Mouse (Mus musculus) forebrain, embryonic 13.5 days (tissue): ENCODE results near the gene Spns3. TPM values are rescaled to one million over a fixed set of nuclear protein-coding genes. Genes with fewer than 3 reads are reported as not detected.

Experiments used
- ATAC-seq: fragments of 200-750 bp; cut with Nextera tagmentation; 2 replicates; pipeline ENCODE4 v1.8.0; 2017
- H3K27ac ChIP-seq: fragments of 300-500 bp; sonication (generic); 2 replicates; pipeline ENCODE4 v1.5.1; 2015; ENCODE audit warnings: inconsistent platforms, mild to moderate bottlenecking, moderate library complexity
- H3K27me3 ChIP-seq: fragments of 300-500 bp; sonication (generic); 2 replicates; pipeline ENCODE4 v1.6.1; 2015; ENCODE audit warnings: mild to moderate bottlenecking, inconsistent platforms
- H3K36me3 ChIP-seq: fragments of 300-500 bp; sonication (generic); 2 replicates; pipeline ENCODE4 v1.6.1; 2015; ENCODE audit warnings: mild to moderate bottlenecking, inconsistent platforms; ENCODE audit not compliant: poor library complexity, severe bottlenecking
- H3K4me1 ChIP-seq: fragments of 300-500 bp; sonication (generic); 2 replicates; pipeline ENCODE4 v1.6.1; 2015; ENCODE audit warnings: inconsistent platforms
- H3K4me2 ChIP-seq: fragments of 300-500 bp; sonication (generic); 2 replicates; pipeline ENCODE4 v1.6.1; 2015; ENCODE audit warnings: inconsistent platforms, mild to moderate bottlenecking, moderate library complexity
- H3K4me3 ChIP-seq: fragments of 300-500 bp; sonication (generic); 2 replicates; pipeline ENCODE4 v1.5.1; 2015; ENCODE audit warnings: mild to moderate bottlenecking, inconsistent platforms
- H3K9ac ChIP-seq: fragments of 300-500 bp; sonication (generic); 2 replicates; pipeline ENCODE4 v1.6.1; 2015; ENCODE audit warnings: mild to moderate bottlenecking, inconsistent platforms
- H3K9me3 ChIP-seq: fragments of 300-500 bp; sonication (generic); replicated peaks from 2 replicates; pipeline ENCODE4 v1.6.1; 2016; ENCODE audit warnings: inconsistent platforms
- WGBS: fragments of 180-500 bp; shearing (Covaris S2); methylation state at CpG from one replicate; pipeline ENCODE4 v1.1.7; 2015; 5-methylcytosine and 5-hydroxymethylcytosine counted together
- polyA plus RNA-seq: library from polyadenylated mRNA; unstranded; fragments of >200 nt; fragmentation: Nextera tagmentation; extraction: Ambion mirVana; gene quantifications from 2 replicates; pipeline ENCODE4 v1.2.1, GENCODE M21; 2015

The Spns3 gene
- polyA plus RNA-seq, 1 experiment from 2014 or later: not detected

DNA sequence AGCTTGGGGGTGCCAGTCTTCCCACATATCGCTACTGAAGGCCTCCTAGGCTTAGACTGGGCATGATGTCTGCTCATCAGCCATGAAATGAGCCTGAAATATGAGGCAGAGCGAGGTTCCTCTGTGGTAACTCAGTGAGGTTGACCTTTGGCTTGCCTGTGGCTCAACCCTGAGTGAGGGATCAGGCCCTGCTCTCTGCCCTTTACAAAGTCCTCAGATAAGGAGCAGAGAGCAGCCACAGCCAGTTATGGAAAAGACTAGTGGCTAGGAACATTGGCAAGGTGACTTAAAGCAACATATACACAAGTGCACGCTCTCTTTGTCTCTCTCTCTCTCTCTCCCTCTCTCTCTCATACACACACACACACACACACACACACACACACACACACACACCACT is 75.4 kb downstream of the Spns3 start:
- no peak overlapping the region for H3K4me2 ChIP-seq
- WGBS: 83% methylated on average over 3 of the region's 3 CpGs
- ATAC-seq: no peak
- no peak overlapping the region for H3K9ac ChIP-seq
- no peak overlapping the region for H3K4me3 ChIP-seq
- no peaks in the 10 kb centered on the region for H3K27me3 ChIP-seq
- no peaks in the 10 kb centered on the region for H3K4me1 ChIP-seq
- H3K36me3 ChIP-seq: peaks cover 4% of the 10 kb centered on the region; the same call in 1 of the 2 replicates
- no peaks in the 10 kb centered on the region for H3K9me3 ChIP-seq
- H3K27ac ChIP-seq: no peak overlapping the region

GRCm38 (mm10) chr11:72473540-72473939 is 76.8 kb downstream of the Spns3 start:
- 89% methylated on average over 4 of the region's 4 CpGs for WGBS
- H3K36me3 ChIP-seq: peaks cover 4% of the 10 kb centered on the region; the same call in 1 of the 2 replicates
- no peaks in the 10 kb centered on the region for H3K9me3 ChIP-seq
- H3K9ac ChIP-seq: no peak overlapping the region
- H3K4me1 ChIP-seq: peaks cover 10% of the 10 kb centered on the region
- H3K27ac ChIP-seq: no peak overlapping the region
- ATAC-seq: no peak
- H3K27me3 ChIP-seq: no peaks in the 10 kb centered on the region
- H3K4me3 ChIP-seq: no peak overlapping the region
- no peak overlapping the region for H3K4me2 ChIP-seq

- Histone ChIP-seq H3K4me2 (no peak overlapping the region), H3K9me3 (no peaks in the 10 kb centered on the region), H3K27ac (no peak overlapping the region), H3K27me3 (no peaks in the 10 kb centered on the region), H3K36me3 (peaks cover 4% of the 10 kb centered on the region; the same call in 1 of the 2 replicates), H3K4me3 (no peak overlapping the region), H3K4me1 (peaks cover 10% of the 10 kb centered on the region), H3K9ac (no peak overlapping the region)
- no peak for ATAC-seq
- 82% methylated on average over 6 of the region's 6 CpGs for WGBS
Measured at GRCm38 (mm10) chr11:72471381-72471780, 78.9 kb downstream of the Spns3 start.

GRCm38 (mm10) chr11:72470004-72470403 is 80.3 kb downstream of the Spns3 start:
- 73% methylated on average over 4 of the region's 4 CpGs for WGBS
- H3K4me1 ChIP-seq: peaks cover 12% of the 10 kb centered on the region

DNA sequence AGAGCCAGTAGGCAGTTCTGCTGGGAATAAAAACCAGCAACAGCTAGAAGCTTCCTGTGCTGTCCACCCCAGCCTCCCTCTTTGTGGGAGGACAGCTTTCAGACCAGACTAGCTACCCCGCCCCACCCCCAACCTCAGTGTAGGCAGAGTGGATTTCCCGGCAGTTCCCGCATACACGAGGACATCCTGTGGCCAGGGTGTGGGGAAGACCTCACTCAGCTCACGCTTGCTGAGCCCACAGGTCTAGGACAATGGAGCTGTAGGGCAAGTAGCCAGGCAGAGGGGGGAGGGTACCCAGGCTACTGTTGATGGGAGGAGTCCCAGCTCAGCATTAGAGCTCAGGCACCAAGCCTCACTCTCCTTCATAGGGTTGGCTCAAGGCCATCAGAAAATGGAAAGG is 81.1 kb downstream of the Spns3 start:
- H3K4me3 ChIP-seq: no peak overlapping the region
- peaks cover 4% of the 10 kb centered on the region; the same call in 1 of the 2 replicates for H3K36me3 ChIP-seq
- 19% methylated on average over 5 of the region's 5 CpGs for WGBS
- ATAC-seq: peak; percentile 70
- H3K4me2 ChIP-seq: no peak overlapping the region
- H3K4me1 ChIP-seq: peaks cover 14% of the 10 kb centered on the region
- no peaks in the 10 kb centered on the region for H3K27me3 ChIP-seq
- no peak overlapping the region for H3K27ac ChIP-seq
- no peak overlapping the region for H3K9ac ChIP-seq
- no peaks in the 10 kb centered on the region for H3K9me3 ChIP-seq

More at GRCm38 (mm10) chr11:72470004-72470403, 80.3 kb downstream of the Spns3 start:
- Histone ChIP-seq H3K9me3 (no peaks in the 10 kb centered on the region), H3K36me3 (peaks cover 4% of the 10 kb centered on the region; the same call in 1 of the 2 replicates), H3K9ac (no peak overlapping the region), H3K4me2 (no peak overlapping the region), H3K27me3 (no peaks in the 10 kb centered on the region), H3K27ac (no peak overlapping the region), H3K4me3 (no peak overlapping the region)
- ATAC-seq: no peak

- Histone ChIP-seq H3K4me1 (peaks cover 14% of the 10 kb centered on the region), H3K27me3 (no peaks in the 10 kb centered on the region), H3K4me2 (no peak overlapping the region), H3K27ac (no peak overlapping the region), H3K36me3 (0 out of 2 replicates have a peak, but pooled peaks cover 4% of the 10 kb centered on the region), H3K9ac (no peak overlapping the region), H3K4me3 (no peak overlapping the region), H3K9me3 (no peaks in the 10 kb centered on the region)
- ATAC-seq: no peak
- WGBS: 75% methylated on average over 5 of the region's 5 CpGs
Measured at GRCm38 (mm10) chr11:72468525-72468924, 81.8 kb downstream of the Spns3 start.

GRCm38 (mm10) chr11:72466694-72467507 is 83.4 kb downstream of the Spns3 start:
- no peak for ATAC-seq
- 71% methylated on average over 11 of the region's 11 CpGs for WGBS
- Histone ChIP-seq H3K9ac (no peak overlapping the region), H3K4me1 (peaks cover 14% of the 10 kb centered on the region), H3K4me2 (no peak overlapping the region), H3K36me3 (0 out of 2 replicates have a peak, but pooled peaks cover 3% of the 10 kb centered on the region), H3K27ac (no peak overlapping the region; the same call in 1 of the 2 replicates), H3K27me3 (no peaks in the 10 kb centered on the region), H3K4me3 (no peak overlapping the region), H3K9me3 (no peaks in the 10 kb centered on the region)

GRCm38 (mm10) chr11:72465978-72466693 is 84.2 kb downstream of the Spns3 start:
- no peak overlapping the region for H3K4me2 ChIP-seq
- peaks cover 14% of the 10 kb centered on the region for H3K4me1 ChIP-seq
- ATAC-seq: no peak
- H3K36me3 ChIP-seq: 0 out of 2 replicates have a peak, but pooled peaks cover 3% of the 10 kb centered on the region
- H3K27ac ChIP-seq: no peak overlapping the region
- WGBS: 80% methylated on average over 11 of the region's 11 CpGs
- H3K9ac ChIP-seq: no peak overlapping the region
- no peaks in the 10 kb centered on the region for H3K27me3 ChIP-seq
- no peaks in the 10 kb centered on the region for H3K9me3 ChIP-seq
- H3K4me3 ChIP-seq: no peak overlapping the region

GRCm38 (mm10) chr11:72464821-72465220 is 85.5 kb downstream of the Spns3 start:
- WGBS: 44% methylated on average over 3 of the region's 3 CpGs
- Histone ChIP-seq H3K4me2 (no peak overlapping the region), H3K9me3 (no peaks in the 10 kb centered on the region), H3K27ac (no peak overlapping the region), H3K36me3 (0 out of 2 replicates have a peak, but pooled peaks cover 3% of the 10 kb centered on the region), H3K9ac (no peak overlapping the region), H3K4me3 (no peak overlapping the region), H3K27me3 (no peaks in the 10 kb centered on the region), H3K4me1 (peaks cover 13% of the 10 kb centered on the region)
- no peak for ATAC-seq

DNA sequence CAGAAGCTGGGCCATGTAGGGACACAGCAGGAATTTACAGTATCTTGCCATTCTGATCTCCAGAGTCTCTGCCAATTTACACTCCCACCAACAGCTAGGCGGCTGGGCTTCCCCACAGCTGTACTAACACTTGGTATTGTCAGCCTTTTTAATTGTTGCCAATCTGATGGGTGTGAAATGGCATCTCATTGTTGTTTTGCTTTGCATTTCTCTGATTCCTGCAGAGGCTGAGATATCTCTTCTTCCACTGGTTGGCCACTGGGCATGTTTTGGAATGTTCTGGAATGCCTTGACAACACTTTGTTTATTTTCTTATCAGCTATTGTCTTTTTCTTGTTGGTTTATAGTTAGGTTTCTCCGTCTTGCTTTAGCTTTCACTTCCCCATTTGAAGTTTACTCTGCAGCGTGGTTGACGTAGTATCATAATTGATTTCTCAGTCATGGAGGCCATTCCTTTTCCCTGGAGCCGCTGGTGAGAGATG is 88.8 kb downstream of the Spns3 start:
- H3K36me3 ChIP-seq: peaks cover 4% of the 10 kb centered on the region; the same call in 1 of the 2 replicates
- no peak overlapping the region for H3K27ac ChIP-seq
- WGBS: 71% methylated on average over 5 of the region's 5 CpGs
- no peak overlapping the region for H3K4me3 ChIP-seq
- H3K4me1 ChIP-seq: 0 out of 2 replicates have a peak, but pooled peaks cover 3% of the 10 kb centered on the region
- H3K9ac ChIP-seq: no peak overlapping the region
- no peak for ATAC-seq
- H3K4me2 ChIP-seq: no peak overlapping the region
- no peaks in the 10 kb centered on the region for H3K9me3 ChIP-seq
- no peaks in the 10 kb centered on the region for H3K27me3 ChIP-seq

DNA sequence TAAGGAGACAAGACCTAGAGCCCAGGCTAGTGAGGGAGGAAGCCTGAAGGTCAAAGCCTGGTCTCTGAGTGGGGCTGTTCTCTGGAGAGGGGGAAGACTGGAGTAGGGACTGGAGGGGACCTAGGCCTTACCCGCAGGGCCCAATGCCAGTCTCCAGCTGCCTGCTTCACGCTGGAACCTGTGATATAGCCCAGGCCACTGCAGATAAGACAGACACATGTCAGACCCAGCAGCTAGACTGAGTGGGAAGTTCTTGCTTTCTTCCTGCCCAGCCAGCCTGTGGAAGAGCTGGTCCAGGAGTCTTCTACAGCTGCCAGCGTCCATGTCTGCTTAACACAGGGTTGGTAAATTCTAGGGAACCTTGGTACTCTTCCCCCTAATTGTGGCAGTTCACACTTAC is 91.8 kb downstream of the Spns3 start:
- Histone ChIP-seq H3K9me3 (no peaks in the 10 kb centered on the region), H3K36me3 (peaks cover 15% of the 10 kb centered on the region; the same call in 1 of the 2 replicates), H3K27me3 (no peaks in the 10 kb centered on the region), H3K4me3 (no peak overlapping the region), H3K27ac (no peak overlapping the region), H3K4me1 (0 out of 2 replicates have a peak, but pooled peaks cover 9% of the 10 kb centered on the region), H3K4me2 (no peak overlapping the region), H3K9ac (no peak overlapping the region)
- ATAC-seq: no peak
- WGBS: 90% methylated on average over 3 of the region's 3 CpGs

GRCm38 (mm10) chr11:72457995-72458496 is 92.3 kb downstream of the Spns3 start:
- 84% methylated on average over 12 of the region's 12 CpGs for WGBS
- Histone ChIP-seq H3K27me3 (no peaks in the 10 kb centered on the region), H3K4me2 (no peak overlapping the region), H3K9ac (no peak overlapping the region), H3K4me1 (0 out of 2 replicates have a peak, but pooled peaks cover 9% of the 10 kb centered on the region), H3K9me3 (no peaks in the 10 kb centered on the region), H3K36me3 (peaks cover 14% of the 10 kb centered on the region; the same call in 1 of the 2 replicates), H3K4me3 (no peak overlapping the region), H3K27ac (no peak overlapping the region)
- ATAC-seq: no peak
